Mouse (Mus musculus) neural tube, embryonic 15.5 days (tissue): ENCODE data around the gene Rplp2. TPM values are rescaled to one million over a fixed set of nuclear protein-coding genes. Genes with fewer than 3 reads are reported as not detected.

Source experiments
- ATAC-seq: fragments of 200-750 bp; cut with Nextera tagmentation; 2 replicates; pipeline ENCODE4 v1.8.0; 2017; ENCODE audit warnings: mild to moderate bottlenecking, moderate TSS enrichment, moderate library complexity; ENCODE audit not compliant: low FRiP score
- H3K27ac ChIP-seq: fragments of 300-500 bp; sonication (generic); replicated peaks from 2 replicates; pipeline ENCODE4 v1.5.1; 2015; ENCODE audit warnings: mild to moderate bottlenecking, inconsistent platforms
- H3K27me3 ChIP-seq: fragments of 300-500 bp; sonication (generic); replicated peaks from 2 replicates; pipeline ENCODE4 v1.6.1; 2015; ENCODE audit warnings: inconsistent platforms
- H3K36me3 ChIP-seq: fragments of 300-500 bp; sonication (generic); 2 replicates; pipeline ENCODE4 v1.6.1; 2015; ENCODE audit warnings: inconsistent platforms
- H3K4me1 ChIP-seq: fragments of 300-500 bp; sonication (generic); 2 replicates; pipeline ENCODE4 v1.6.1; 2015; ENCODE audit warnings: inconsistent platforms
- H3K4me2 ChIP-seq: fragments of 300-500 bp; sonication (generic); 2 replicates; pipeline ENCODE4 v1.6.1; 2015; ENCODE audit warnings: inconsistent platforms, mild to moderate bottlenecking, moderate library complexity
- H3K4me3 ChIP-seq: fragments of 300-500 bp; sonication (generic); replicated peaks from 2 replicates; pipeline ENCODE4 v1.5.1; 2015; ENCODE audit warnings: mild to moderate bottlenecking, inconsistent platforms
- H3K9ac ChIP-seq: fragments of 300-500 bp; sonication (generic); replicated peaks from 2 replicates; pipeline ENCODE4 v1.6.1; 2015; ENCODE audit warnings: mild to moderate bottlenecking, inconsistent platforms
- H3K9me3 ChIP-seq: fragments of 300-500 bp; sonication (generic); replicated peaks from 2 replicates; pipeline ENCODE4 v1.6.1; 2016; ENCODE audit warnings: inconsistent platforms
- WGBS: fragments of 180-500 bp; shearing (Covaris S2); methylation state at CpG from one replicate; pipeline ENCODE4 v1.1.7; 2015; ENCODE audit warnings: mixed read lengths; 5-methylcytosine and 5-hydroxymethylcytosine counted together
- polyA plus RNA-seq: library from polyadenylated mRNA; unstranded; fragments of >200 nt; fragmentation: Nextera tagmentation; extraction: Ambion mirVana; gene quantifications from 2 replicates; pipeline ENCODE4 v1.2.1, GENCODE M21; 2015

Rplp2 gene
- polyA plus RNA-seq, 1 experiment from 2014 or later: 743 TPM

DNA sequence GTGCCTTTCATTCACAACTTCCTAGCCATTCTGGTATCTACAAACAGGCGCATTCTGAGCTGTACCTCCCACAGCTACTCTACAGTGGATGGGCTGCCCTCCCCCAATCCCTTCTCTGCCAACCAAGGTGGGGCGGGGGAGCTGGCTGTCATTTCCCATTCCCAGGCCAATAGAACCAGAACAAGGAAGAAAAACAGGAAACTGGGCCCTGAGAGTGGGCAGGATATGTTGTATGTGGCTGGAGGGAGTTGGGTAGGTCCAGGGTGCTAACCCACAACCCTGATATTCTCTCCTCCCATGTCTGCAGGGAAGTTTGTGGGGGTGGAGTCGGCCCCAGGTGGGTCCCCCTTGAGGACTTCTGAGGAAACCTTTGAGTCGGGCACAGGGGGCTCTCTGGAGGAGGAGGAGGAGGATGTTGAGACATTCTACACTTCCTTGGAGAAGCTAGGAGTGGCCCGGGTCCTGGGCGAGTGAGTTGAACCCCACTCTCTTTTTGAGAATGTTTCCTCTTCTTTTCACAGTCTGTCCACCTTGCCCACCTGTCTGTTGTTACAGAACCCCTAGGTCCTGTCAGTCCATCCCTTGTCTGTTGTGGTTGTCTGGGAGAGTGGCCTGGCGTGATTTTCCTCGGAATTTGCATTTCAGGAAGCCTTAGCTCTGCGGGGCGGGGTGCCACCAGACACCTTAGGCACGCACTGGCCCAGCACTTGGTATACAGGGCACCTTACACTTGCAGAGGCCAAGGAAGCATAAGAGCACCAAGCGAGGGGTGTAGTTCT lies 16.8 kb downstream of the Rplp2 start:
- peaks cover 78% of the 10 kb centered on the region for H3K27me3 ChIP-seq
- H3K4me2 ChIP-seq: peak overlapping the region; percentile 46
- no peak overlapping the region for H3K27ac ChIP-seq
- peaks cover 46% of the 10 kb centered on the region for H3K4me1 ChIP-seq
- peaks cover 10% of the 10 kb centered on the region for H3K36me3 ChIP-seq
- H3K9ac ChIP-seq: no peak overlapping the region
- WGBS: 27% methylated on average over 12 of the region's 12 CpGs
- no peaks in the 10 kb centered on the region for H3K9me3 ChIP-seq
- ATAC-seq: no peak
- H3K4me3 ChIP-seq: peak overlapping the region; percentile 16

GRCm38 (mm10) chr7:141464603-141465201 lies 17.5 kb downstream of the Rplp2 start:
- no peaks in the 10 kb centered on the region for H3K9me3 ChIP-seq
- H3K36me3 ChIP-seq: peaks cover 5% of the 10 kb centered on the region
- H3K9ac ChIP-seq: no peak overlapping the region
- peak overlapping the region; percentile 16 for H3K4me3 ChIP-seq
- peak overlapping the region; percentile 46 for H3K4me2 ChIP-seq
- no peak for ATAC-seq
- 5% methylated on average over 38 of the region's 38 CpGs for WGBS
- H3K27ac ChIP-seq: no peak overlapping the region
- peaks cover 51% of the 10 kb centered on the region for H3K4me1 ChIP-seq
- peaks cover 71% of the 10 kb centered on the region for H3K27me3 ChIP-seq

DNA sequence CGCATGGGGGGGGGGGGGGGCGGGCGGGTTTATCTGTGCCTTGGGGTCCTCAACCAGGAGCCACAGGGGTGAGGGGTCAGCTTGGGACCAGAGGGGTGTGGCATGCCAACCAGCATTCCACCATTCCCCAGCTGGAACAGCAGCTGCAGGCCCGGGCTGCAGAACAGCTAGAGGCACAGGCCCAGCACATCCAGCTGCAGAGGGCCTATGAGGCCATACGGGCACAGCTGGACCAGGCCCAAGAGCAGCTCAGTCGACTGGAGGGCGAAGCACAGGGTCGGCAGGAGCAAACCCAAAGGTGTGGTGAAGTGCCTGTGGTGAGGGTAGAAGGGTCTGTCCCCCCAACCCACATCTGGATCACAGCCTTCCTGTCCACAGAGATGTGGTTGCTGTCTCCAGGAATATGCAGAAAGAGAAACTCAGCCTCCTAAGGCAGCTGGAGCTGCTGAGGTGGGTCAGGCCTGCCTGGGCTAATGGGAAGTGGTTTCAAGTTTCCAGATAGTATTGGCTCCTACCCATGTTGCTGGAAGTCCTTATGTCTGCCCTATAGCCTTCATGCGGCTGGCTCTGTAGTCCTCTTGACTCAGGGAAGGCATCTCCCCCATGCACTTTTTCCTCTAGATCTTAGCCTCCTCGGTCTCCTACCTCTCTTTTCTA lies 18.3 kb downstream of the Rplp2 start:
- Histone ChIP-seq H3K4me2 (peak overlapping the region; percentile 46; the same call in 1 of the 2 replicates), H3K27me3 (peaks cover 63% of the 10 kb centered on the region), H3K4me3 (peak overlapping the region; percentile 16; the same call in 1 of the 2 replicates), H3K27ac (no peak overlapping the region), H3K9me3 (no peaks in the 10 kb centered on the region), H3K4me1 (peaks cover 59% of the 10 kb centered on the region), H3K36me3 (peaks cover 9% of the 10 kb centered on the region; the same call in 1 of the 2 replicates), H3K9ac (no peak overlapping the region)
- 52% methylated on average over 7 of the region's 10 CpGs for whole genome bisulfite sequencing
- ATAC-seq: no peak

DNA sequence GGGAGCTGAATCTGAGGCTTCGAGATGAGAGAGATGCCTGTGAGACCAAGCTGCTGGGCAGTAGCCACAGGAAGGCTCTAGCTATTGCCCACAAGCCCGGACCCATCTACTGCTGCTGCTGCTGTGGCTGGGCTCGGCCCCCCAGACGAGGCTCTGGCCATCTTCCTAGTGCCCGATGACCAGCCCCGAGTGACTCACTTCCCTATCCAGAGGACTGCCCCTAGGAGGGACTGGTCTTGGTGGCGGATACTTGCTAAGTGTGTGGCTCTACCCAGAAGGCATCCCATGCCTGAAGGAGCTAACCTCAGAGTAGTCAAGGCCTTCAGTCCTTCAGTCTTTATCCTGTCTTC lies 18.9 kb downstream of the Rplp2 start:
- H3K4me1 ChIP-seq: peaks cover 61% of the 10 kb centered on the region
- no peak overlapping the region for H3K4me3 ChIP-seq
- H3K4me2 ChIP-seq: no peak overlapping the region
- no peak overlapping the region for H3K27ac ChIP-seq
- no peak overlapping the region for H3K9ac ChIP-seq
- WGBS: 80% methylated on average over 7 of the region's 7 CpGs
- ATAC-seq: no peak
- peaks cover 13% of the 10 kb centered on the region for H3K36me3 ChIP-seq
- peaks cover 58% of the 10 kb centered on the region for H3K27me3 ChIP-seq
- H3K9me3 ChIP-seq: no peaks in the 10 kb centered on the region

- peak overlapping the region; percentile 78 for H3K27ac ChIP-seq
- peaks cover 58% of the 10 kb centered on the region for H3K4me1 ChIP-seq
- peaks cover 19% of the 10 kb centered on the region for H3K36me3 ChIP-seq
- peak overlapping the region; percentile 66 for H3K4me2 ChIP-seq
- H3K9ac ChIP-seq: peak overlapping the region; percentile 63; the same call in 1 of the 2 replicates
- no peak for ATAC-seq
- peaks cover 51% of the 10 kb centered on the region for H3K27me3 ChIP-seq
- peak overlapping the region; percentile 56 for H3K4me3 ChIP-seq
- no peaks in the 10 kb centered on the region for H3K9me3 ChIP-seq
- 61% methylated on average over 10 of the region's 10 CpGs for WGBS
These were observed 19.5 kb downstream of the Rplp2 start for GRCm38 (mm10) chr7:141466607-141467148.

- peak within 1 kb of the TSS; percentile 63 for H3K9ac ChIP-seq
- peaks cover 24% of the 10 kb centered on the region for H3K36me3 ChIP-seq
- H3K9me3 ChIP-seq: no peaks in the 10 kb centered on the region
- H3K27me3 ChIP-seq: peaks cover 44% of the 10 kb centered on the region
- peaks cover 52% of the 10 kb centered on the region for H3K4me1 ChIP-seq
- ATAC-seq: peak; percentile 51
- H3K4me2 ChIP-seq: peak within 1 kb of the TSS; percentile 66
- under 1% methylated on average over 52 of the region's 52 CpGs for WGBS
- H3K4me3 ChIP-seq: peak within 1 kb of the TSS; percentile 56
- H3K27ac ChIP-seq: peak within 1 kb of the TSS; percentile 78
These were observed 20.3 kb downstream of the Rplp2 start, which contains the start of gene Cd151 for GRCm38 (mm10) chr7:141467230-141468030. Cd151 (plus strand) TSS chr7:141467392.

GRCm38 (mm10) chr7:141468164-141468521 lies 21.0 kb downstream of the Rplp2 start:
- Histone ChIP-seq H3K4me2 (peak overlapping the region; percentile 66), H3K36me3 (peaks cover 29% of the 10 kb centered on the region), H3K9ac (peak overlapping the region; percentile 63), H3K4me3 (peak overlapping the region; percentile 56), H3K27me3 (peaks cover 37% of the 10 kb centered on the region), H3K9me3 (no peaks in the 10 kb centered on the region), H3K4me1 (peaks cover 55% of the 10 kb centered on the region), H3K27ac (peak overlapping the region; percentile 78)
- WGBS: 16% methylated on average over 5 of the region's 5 CpGs
- peak; percentile 23 for ATAC-seq

DNA sequence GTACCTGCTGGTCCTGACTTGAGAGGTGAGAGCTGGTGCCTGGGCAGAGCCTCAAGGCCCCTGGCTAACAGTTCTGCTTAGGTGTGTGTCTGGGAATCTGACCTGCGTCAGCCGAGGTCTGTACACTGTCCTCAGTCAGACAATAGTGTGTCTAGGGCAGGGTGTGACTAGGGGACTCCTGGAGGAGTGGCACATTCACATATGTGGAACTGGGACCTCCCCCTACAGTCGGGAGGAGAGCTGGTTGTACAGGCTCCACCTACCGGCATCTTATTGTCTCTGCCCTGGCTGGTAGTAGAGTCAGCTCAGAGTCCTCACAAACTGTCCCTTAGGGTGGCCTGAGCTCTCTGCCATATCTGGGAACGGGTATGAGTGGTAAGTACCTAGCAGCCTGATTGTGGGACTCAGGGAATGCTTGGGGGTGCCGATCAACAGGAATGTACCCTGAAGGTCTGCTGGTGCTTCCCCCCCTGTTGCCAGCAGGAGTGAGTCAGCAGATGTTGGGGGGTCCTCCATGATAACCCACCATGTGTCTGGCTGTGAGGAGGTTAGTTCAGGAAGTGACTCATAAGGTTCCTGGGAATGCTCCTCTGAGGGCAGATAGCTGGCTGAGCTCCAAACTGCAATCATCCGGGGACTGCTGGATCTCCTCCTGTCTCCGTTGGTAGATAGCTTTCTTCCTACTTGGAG lies 21.5 kb downstream of the Rplp2 start:
- WGBS: 8% methylated on average over 8 of the region's 8 CpGs
- peak; percentile 79 for ATAC-seq
- H3K4me1 ChIP-seq: peaks cover 60% of the 10 kb centered on the region

GRCm38 (mm10) chr7:141469352-141469751 lies 22.2 kb downstream of the Rplp2 start:
- Histone ChIP-seq H3K4me2 (peak overlapping the region; percentile 66), H3K36me3 (peaks cover 29% of the 10 kb centered on the region), H3K4me3 (peak overlapping the region; percentile 56), H3K9ac (peak overlapping the region; percentile 63), H3K9me3 (no peaks in the 10 kb centered on the region), H3K27ac (peak overlapping the region; percentile 78), H3K4me1 (peaks cover 66% of the 10 kb centered on the region), H3K27me3 (peaks cover 25% of the 10 kb centered on the region)
- 76% methylated on average over 6 of the region's 6 CpGs for WGBS
- no peak for ATAC-seq

More for the DNA sequence above, 21.5 kb downstream of the Rplp2 start:
- Histone ChIP-seq H3K27me3 (peaks cover 31% of the 10 kb centered on the region), H3K36me3 (peaks cover 29% of the 10 kb centered on the region), H3K4me3 (peak overlapping the region; percentile 56), H3K9ac (peak overlapping the region; percentile 63), H3K4me2 (peak overlapping the region; percentile 66), H3K27ac (peak overlapping the region; percentile 78), H3K9me3 (no peaks in the 10 kb centered on the region)

DNA sequence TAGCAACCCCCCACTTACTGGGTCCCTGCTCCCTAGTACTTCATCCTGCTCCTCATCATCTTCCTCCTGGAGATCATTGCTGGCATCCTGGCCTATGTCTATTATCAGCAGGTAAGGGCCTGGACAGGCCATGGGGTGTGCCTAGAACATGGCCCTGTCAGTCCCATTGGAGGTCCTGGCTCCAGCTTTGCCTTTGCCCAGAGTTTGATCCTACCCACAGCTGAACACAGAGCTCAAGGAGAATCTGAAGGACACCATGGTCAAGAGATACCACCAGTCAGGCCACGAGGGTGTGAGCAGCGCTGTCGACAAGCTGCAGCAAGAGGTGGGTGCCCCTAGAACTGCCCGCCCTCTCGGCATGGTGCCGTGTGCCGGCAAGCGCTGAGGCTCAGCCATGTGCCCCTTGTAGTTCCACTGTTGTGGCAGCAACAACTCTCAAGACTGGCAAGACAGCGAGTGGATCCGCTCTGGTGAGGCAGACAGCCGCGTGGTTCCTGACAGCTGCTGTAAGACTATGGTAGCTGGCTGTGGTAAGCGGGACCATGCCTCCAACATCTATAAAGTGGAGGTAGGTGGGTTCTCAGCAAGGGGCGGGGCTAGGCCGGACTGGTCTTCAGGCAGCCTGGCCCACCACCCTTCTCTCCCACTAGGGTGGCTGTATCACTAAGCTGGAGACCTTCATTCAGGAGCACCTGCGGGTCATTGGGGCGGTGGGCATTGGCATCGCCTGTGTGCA lies 22.9 kb downstream of the Rplp2 start:
- H3K36me3 ChIP-seq: peaks cover 29% of the 10 kb centered on the region
- no peak overlapping the region for H3K4me3 ChIP-seq
- H3K4me1 ChIP-seq: peaks cover 61% of the 10 kb centered on the region
- WGBS: 91% methylated on average over 18 of the region's 18 CpGs
- peak overlapping the region; percentile 66 for H3K4me2 ChIP-seq
- no peak for ATAC-seq
- no peak overlapping the region; the same call in 1 of the 2 replicates for H3K27ac ChIP-seq
- H3K9ac ChIP-seq: peak overlapping the region; percentile 63; the same call in 1 of the 2 replicates
- no peaks in the 10 kb centered on the region for H3K9me3 ChIP-seq
- peaks cover 17% of the 10 kb centered on the region for H3K27me3 ChIP-seq
